Mouse (Mus musculus): ENCODE results near the gene Fbxo39. TPM values are rescaled to one million over a fixed set of nuclear protein-coding genes. Genes with fewer than 3 reads are reported as not detected.

Fbxo39 gene
- total RNA-seq, 2 experiments from 2014 or later: not detected

GRCm38 (mm10) chr11:72361385-72362346, 47.4 kb downstream of the Fbxo39 start:
- DNase-seq (ENCODE audit: low spot score in 2 of 2): peak; percentile 43 to 60

DNA sequence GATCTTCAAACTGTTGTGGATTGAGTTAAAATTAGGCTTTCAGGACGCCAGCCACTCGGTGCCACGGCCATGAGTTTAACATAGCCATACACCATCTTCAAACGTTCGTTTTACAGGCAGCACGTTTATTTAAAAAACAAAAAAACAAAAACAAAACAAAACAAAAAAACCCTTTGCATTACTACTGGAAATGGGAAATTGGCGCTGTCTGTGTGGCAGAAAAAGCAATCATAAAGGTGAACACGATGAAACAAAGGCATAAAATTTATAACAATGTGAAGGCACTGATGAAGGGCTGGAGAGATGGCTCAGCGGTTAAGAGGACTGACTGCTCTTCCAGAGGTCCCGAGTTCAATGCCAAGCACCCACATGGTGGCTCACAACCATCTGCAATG, 48.1 kb downstream of the Fbxo39 start, which contains the start of gene Tekt1:
Gene Tekt1, minus strand, starts transcription at position 96 of the 395 bp plus-strand sequence.
- DNase-seq (ENCODE audit: low spot score in 2 of 2): no peak

- peak in 1 of 2 experiments; percentile 14 for DNase-seq (ENCODE audit: low spot score in 2 of 2)
Observed at GRCm38 (mm10) chr11:72363523-72364240, 49.4 kb downstream of the Fbxo39 start.

- no peak for DNase-seq (ENCODE audit: low spot score in 2 of 2)
Observed at GRCm38 (mm10) chr11:72364526-72364925, 50.3 kb downstream of the Fbxo39 start.

GRCm38 (mm10) chr11:72366126-72366525, 51.9 kb downstream of the Fbxo39 start:
- DNase-seq (ENCODE audit: low spot score in 2 of 2): peak in 1 of 2 experiments; percentile 23

- DNase-seq (ENCODE audit: low spot score in 2 of 2): no peak
Observed at GRCm38 (mm10) chr11:72367934-72368674, 53.9 kb downstream of the Fbxo39 start.

Other genes with a start within 250 kb of the Fbxo39 start
- gene Pitpnm3, start 178.7 kb upstream of the Fbxo39 start, total RNA-seq (2021): 1 to 10 TPM; 3.3 to 7.6 TPM
- gene Gm43951, start 107.6 kb upstream of the Fbxo39 start, total RNA-seq (2021): under 1 TPM; 0.70 to 0.76 TPM
- gene 4933427D14Rik, start 107.0 kb upstream of the Fbxo39 start, total RNA-seq (2021): 1 to 10 TPM; 5.6 to 6.6 TPM
- gene Txndc17, start 106.9 kb upstream of the Fbxo39 start, total RNA-seq (2021): 10 to 100 TPM; 80.1 to 86.3 TPM
- 10 to 100 TPM; 11.2 to 12.3 TPM for gene Med31, start 98.9 kb upstream of the Fbxo39 start, total RNA-seq (2021)
- gene Slc13a5, start 47.2 kb upstream of the Fbxo39 start, total RNA-seq (2021): not detected
- gene Xaf1, start 12.8 kb upstream of the Fbxo39 start, total RNA-seq (2021): 10 to 100 TPM; 16.7 to 19.0 TPM
- under 1 TPM; 0.20 to 0.26 TPM for gene Tekt1, start 48.0 kb downstream of the Fbxo39 start, total RNA-seq (2021)
- gene Smtnl2, start 97.3 kb downstream of the Fbxo39 start, total RNA-seq (2021): 1 to 10 TPM; 1.3 to 2.6 TPM
- gene Ggt6, start 121.1 kb downstream of the Fbxo39 start, total RNA-seq (2021): 1 to 10 TPM in 1 of 2 experiments, under 1 TPM in 1; 0.80 to 3.4 TPM
- gene Mybbp1a, start 126.9 kb downstream of the Fbxo39 start, total RNA-seq (2021): 10 to 100 TPM; 75.1 to 86.3 TPM
- gene Spns2, start 175.5 kb downstream of the Fbxo39 start, total RNA-seq (2021): 1 to 10 TPM; 2.7 to 3.7 TPM
- gene Spns3, start 236.1 kb downstream of the Fbxo39 start, total RNA-seq (2021): under 1 TPM in 1 of 2 experiments, not detected in 1; 0.22 TPM

Data from adrenal gland, adult 18-20 months (tissue).